Mouse (Mus musculus) heart, embryonic 12.5 days (tissue): ENCODE results near the gene Krtap19-1. TPM values are rescaled to one million over a fixed set of nuclear protein-coding genes. Genes with fewer than 3 reads are reported as not detected.

Experiments
- ATAC-seq: fragments of 200-750 bp; cut with Nextera tagmentation; 2 replicates; pipeline ENCODE4 v1.8.0; 2017; ENCODE audit warnings: moderate TSS enrichment, moderate library complexity; ENCODE audit not compliant: insufficient number of reproducible peaks, low FRiP score
- H3K27ac ChIP-seq: fragments of 300-500 bp; sonication (generic); 2 replicates; pipeline ENCODE4 v1.5.1; 2016; ENCODE audit warnings: mild to moderate bottlenecking, moderate library complexity; ENCODE audit not compliant: poor library complexity, severe bottlenecking
- H3K27me3 ChIP-seq: fragments of 300-500 bp; sonication (generic); replicated peaks from 2 replicates; pipeline ENCODE4 v1.6.1; 2016; ENCODE audit warnings: mild to moderate bottlenecking, moderate library complexity
- H3K36me3 ChIP-seq: fragments of 300-500 bp; sonication (generic); 2 replicates; pipeline ENCODE4 v1.6.1; 2016; ENCODE audit warnings: mild to moderate bottlenecking, moderate library complexity
- H3K4me1 ChIP-seq: fragments of 300-500 bp; sonication (generic); replicated peaks from 2 replicates; pipeline ENCODE4 v1.6.1; 2016; ENCODE audit warnings: mild to moderate bottlenecking
- H3K4me2 ChIP-seq: fragments of 300-500 bp; sonication (generic); 2 replicates; pipeline ENCODE4 v1.6.1; 2016; ENCODE audit warnings: mild to moderate bottlenecking, moderate library complexity
- H3K4me3 ChIP-seq: fragments of 300-500 bp; sonication (generic); 2 replicates; pipeline ENCODE4 v1.5.1; 2016; ENCODE audit warnings: mild to moderate bottlenecking
- H3K9ac ChIP-seq: fragments of 300-500 bp; sonication (generic); 2 replicates; pipeline ENCODE4 v1.6.1; 2016; ENCODE audit warnings: mild to moderate bottlenecking, moderate library complexity
- H3K9me3 ChIP-seq: fragments of 300-500 bp; sonication (generic); replicated peaks from 2 replicates; pipeline ENCODE4 v1.6.1; 2016; ENCODE audit warnings: mild to moderate bottlenecking, moderate library complexity
- WGBS: fragments of 180-500 bp; shearing (Covaris S2); methylation state at CpG from one replicate; pipeline ENCODE4 v1.1.7; 2016; 5-methylcytosine and 5-hydroxymethylcytosine counted together
- polyA plus RNA-seq: library from polyadenylated mRNA; unstranded; fragments of >200 nt; fragmentation: Nextera tagmentation; extraction: Ambion mirVana; gene quantifications from 2 replicates; pipeline ENCODE4 v1.2.1, GENCODE M21; 2016

Krtap19-1 gene
- not detected in 2 replicates for polyA plus RNA-seq

DNA sequence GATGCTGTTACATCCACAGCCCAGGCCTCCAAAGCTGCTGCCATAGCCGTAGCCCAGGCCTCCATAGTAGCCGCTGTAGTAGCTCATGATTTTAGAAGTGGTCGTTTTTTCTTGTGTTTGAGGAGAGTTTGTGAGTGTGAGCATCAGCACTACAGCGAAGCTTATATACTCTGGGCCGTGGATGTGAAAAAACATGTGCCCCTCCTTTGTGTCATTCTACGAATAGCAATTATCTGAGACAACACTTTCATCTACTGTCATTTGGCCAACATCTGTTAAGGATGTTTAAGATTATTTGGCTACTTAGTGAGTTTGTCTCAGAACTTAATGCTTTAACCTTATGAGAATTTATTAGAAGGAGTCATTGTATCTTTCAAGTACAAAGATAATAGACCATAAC, at the start of gene Krtap19-1:
Krtap19-1 (minus strand) TSS at position 101 of the 400 bp plus-strand sequence.
- Histone ChIP-seq H3K9me3 (no peaks in the 10 kb centered on the region), H3K4me3 (no peak within 1 kb of the TSS), H3K9ac (no peak within 1 kb of the TSS), H3K27me3 (no peaks in the 10 kb centered on the region), H3K4me1 (no peaks in the 10 kb centered on the region), H3K27ac (no peak within 1 kb of the TSS), H3K4me2 (no peak within 1 kb of the TSS), H3K36me3 (no peaks in the 10 kb centered on the region)
- no peak for ATAC-seq
- 80% methylated on average over 6 of the region's 6 CpGs for WGBS

DNA sequence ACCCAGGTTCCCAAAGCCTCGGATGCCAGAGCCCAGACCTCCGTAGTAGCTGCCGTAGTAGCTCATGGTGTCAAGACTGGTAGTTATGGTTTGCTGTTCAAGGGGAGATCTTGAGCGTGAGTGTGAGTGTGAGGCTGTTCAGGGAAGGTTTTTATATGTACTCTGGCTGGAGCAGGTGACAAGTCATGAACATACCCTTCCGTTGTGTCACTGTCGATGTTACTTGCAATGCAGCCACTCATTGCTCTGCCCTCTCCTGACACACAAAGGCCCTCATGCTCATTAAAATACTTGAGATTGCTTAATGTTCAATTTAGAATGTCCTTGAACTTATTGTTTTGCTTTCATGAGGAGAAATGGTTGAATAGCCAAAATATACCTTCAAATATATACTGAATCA, 27.1 kb upstream of the Krtap19-1 start, which contains the start of gene Krtap19-5:
Krtap19-5 (minus strand) TSS at position 101 of the 400 bp plus-strand sequence.
- H3K36me3 ChIP-seq: no peaks in the 10 kb centered on the region
- 0 out of 2 replicates have a peak, but pooled peaks cover 6% of the 10 kb centered on the region for H3K9me3 ChIP-seq
- no peak for ATAC-seq
- H3K4me2 ChIP-seq: no peak within 1 kb of the TSS
- WGBS: 89% methylated on average over 6 of the region's 6 CpGs
- no peak within 1 kb of the TSS for H3K27ac ChIP-seq
- H3K4me1 ChIP-seq: no peaks in the 10 kb centered on the region
- no peak within 1 kb of the TSS for H3K4me3 ChIP-seq
- H3K9ac ChIP-seq: no peak within 1 kb of the TSS
- H3K27me3 ChIP-seq: no peaks in the 10 kb centered on the region

DNA sequence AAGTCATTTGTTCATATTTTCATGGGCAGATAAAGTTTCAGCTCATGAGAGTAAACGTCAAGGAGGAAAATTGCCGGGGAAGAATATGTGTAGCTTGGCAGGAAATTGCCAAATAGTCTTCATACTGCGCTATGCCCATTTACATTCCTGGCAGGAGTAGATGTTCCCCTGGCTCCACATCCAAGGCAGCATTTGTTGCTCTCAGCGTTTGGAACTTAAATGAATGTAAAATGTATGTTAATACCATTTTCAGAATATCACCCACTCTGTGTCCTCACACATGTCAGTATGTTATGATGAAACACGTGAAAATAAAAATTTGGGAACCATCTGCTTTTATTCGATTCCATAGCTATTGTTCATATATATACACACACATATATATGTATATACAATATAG, 17.7 kb upstream of the Krtap19-1 start:
- no peak for ATAC-seq
- H3K36me3 ChIP-seq: no peaks in the 10 kb centered on the region
- 75% methylated on average over 6 of the region's 6 CpGs for WGBS

DNA sequence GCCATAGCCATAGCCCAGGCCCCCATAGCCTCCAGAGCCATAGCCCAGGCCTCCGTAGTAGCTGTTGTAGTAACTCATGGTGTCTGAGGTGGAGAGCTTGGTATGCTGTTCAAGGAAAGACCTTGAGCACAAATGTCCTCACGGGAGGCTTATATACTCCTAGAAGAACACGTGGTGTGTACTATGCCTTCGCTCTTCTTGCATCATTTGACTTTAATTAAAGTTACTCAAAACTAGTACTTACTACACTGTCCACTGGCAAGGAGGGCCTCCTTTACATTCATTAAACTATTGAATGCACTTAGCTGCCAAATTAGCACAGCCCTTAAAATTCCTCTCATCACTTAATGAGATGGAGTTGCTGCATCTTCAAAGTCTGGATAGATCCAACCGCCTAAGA, 15.8 kb upstream of the Krtap19-1 start, which contains the start of gene Krtap19-4:
Krtap19-4 (minus strand) TSS at position 101 of the 400 bp plus-strand sequence.
- 88% methylated on average over 5 of the region's 5 CpGs for WGBS
- H3K36me3 ChIP-seq: no peaks in the 10 kb centered on the region
- H3K27ac ChIP-seq: no peak within 1 kb of the TSS
- no peak within 1 kb of the TSS for H3K9ac ChIP-seq
- no peak for ATAC-seq
- H3K4me1 ChIP-seq: no peaks in the 10 kb centered on the region
- no peak within 1 kb of the TSS for H3K4me2 ChIP-seq
- no peak within 1 kb of the TSS for H3K4me3 ChIP-seq
- no peaks in the 10 kb centered on the region for H3K27me3 ChIP-seq
- 0 out of 2 replicates have a peak, but pooled peaks cover 2% of the 10 kb centered on the region for H3K9me3 ChIP-seq

More for the DNA sequence above, 17.7 kb upstream of the Krtap19-1 start:
- 0 out of 2 replicates have a peak, but pooled peaks cover 2% of the 10 kb centered on the region for H3K9me3 ChIP-seq
- no peak overlapping the region for H3K4me2 ChIP-seq
- no peak overlapping the region for H3K9ac ChIP-seq
- no peaks in the 10 kb centered on the region for H3K27me3 ChIP-seq
- H3K27ac ChIP-seq: no peak overlapping the region
- H3K4me1 ChIP-seq: no peaks in the 10 kb centered on the region
- H3K4me3 ChIP-seq: no peak overlapping the region

DNA sequence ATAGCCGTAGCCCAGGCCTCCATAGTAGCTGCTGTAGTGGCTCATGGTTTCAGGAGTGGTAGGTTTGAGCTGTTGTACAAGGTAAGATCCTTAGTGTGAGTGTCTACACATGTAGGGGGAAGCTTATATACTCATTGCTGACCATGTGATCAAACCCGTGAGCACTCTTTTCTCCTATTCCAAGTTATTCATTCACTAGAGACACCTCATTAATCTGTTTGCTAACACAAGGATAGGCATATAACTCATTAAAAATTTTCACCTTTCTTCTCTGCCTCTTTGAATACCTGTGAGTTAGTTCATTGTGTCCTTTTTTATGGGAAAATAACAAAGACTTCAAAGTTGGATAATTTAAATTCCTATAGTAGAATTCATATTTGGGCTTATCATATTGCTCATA, 8.7 kb upstream of the Krtap19-1 start, which contains the start of gene Krtap19-3:
Krtap19-3 (minus strand) TSS at position 101 of the 400 bp plus-strand sequence.
- H3K9ac ChIP-seq: no peak within 1 kb of the TSS
- no peak within 1 kb of the TSS for H3K4me2 ChIP-seq
- no peak for ATAC-seq
- H3K27ac ChIP-seq: no peak within 1 kb of the TSS
- H3K36me3 ChIP-seq: no peaks in the 10 kb centered on the region
- H3K9me3 ChIP-seq: no peaks in the 10 kb centered on the region
- 75% methylated on average over 2 of the region's 2 CpGs for WGBS
- no peaks in the 10 kb centered on the region for H3K27me3 ChIP-seq
- no peaks in the 10 kb centered on the region for H3K4me1 ChIP-seq
- H3K4me3 ChIP-seq: no peak within 1 kb of the TSS

DNA sequence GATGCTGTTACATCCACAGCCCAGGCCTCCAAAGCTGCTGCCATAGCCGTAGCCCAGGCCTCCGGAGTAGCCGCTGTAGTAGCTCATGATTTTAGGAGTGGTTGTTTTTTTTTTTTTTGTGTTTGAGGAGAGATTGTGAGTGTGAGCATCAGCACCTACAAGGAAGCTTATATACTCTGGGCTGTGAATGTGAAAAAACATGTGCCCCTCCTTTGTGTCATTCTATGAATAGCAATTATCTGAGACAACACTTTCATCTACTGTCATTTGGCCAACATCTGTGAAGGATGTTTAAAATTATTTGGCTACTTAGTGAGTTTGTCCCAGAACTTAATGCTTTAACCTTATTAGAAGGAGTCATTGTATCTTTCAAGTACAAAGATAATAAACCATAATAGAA, 5.0 kb upstream of the Krtap19-1 start, which contains the start of gene Krtap19-2:
Krtap19-2 (minus strand) TSS at position 101 of the 400 bp plus-strand sequence.
- Histone ChIP-seq H3K36me3 (no peaks in the 10 kb centered on the region), H3K4me2 (no peak within 1 kb of the TSS), H3K4me1 (no peaks in the 10 kb centered on the region), H3K9me3 (no peaks in the 10 kb centered on the region), H3K9ac (no peak within 1 kb of the TSS), H3K4me3 (no peak within 1 kb of the TSS), H3K27ac (no peak within 1 kb of the TSS), H3K27me3 (no peaks in the 10 kb centered on the region)
- WGBS: 87% methylated on average over 3 of the region's 3 CpGs
- ATAC-seq: no peak

DNA sequence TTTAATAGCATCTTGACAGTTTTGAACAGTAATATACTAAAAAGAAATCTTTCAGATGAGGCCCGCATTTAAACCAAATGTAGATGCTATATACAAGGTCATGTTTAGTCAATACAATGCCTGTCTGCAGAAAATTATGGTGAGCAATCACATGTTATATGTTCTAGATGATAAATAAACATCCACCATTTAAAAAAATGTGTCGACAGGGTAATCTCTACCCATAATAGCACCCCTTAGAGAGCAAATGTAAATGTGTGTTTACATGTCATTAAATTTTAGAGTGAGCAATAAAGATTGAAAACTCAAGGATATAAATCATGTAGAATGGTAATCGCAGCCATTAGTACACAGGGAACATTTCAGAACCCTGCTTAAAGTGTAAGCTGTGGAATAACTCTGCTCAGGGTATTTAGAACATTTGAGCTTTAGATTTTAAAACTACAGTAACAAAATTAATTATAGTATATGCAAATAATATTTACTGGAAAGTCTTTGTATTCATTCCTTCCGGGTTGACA, 4.3 kb downstream of the Krtap19-1 start:
- no peaks in the 10 kb centered on the region for H3K36me3 ChIP-seq
- H3K9ac ChIP-seq: no peak overlapping the region
- no peak overlapping the region for H3K27ac ChIP-seq
- no peak overlapping the region for H3K4me3 ChIP-seq
- H3K4me2 ChIP-seq: no peak overlapping the region
- H3K27me3 ChIP-seq: no peaks in the 10 kb centered on the region
- H3K4me1 ChIP-seq: no peaks in the 10 kb centered on the region
- WGBS: 74% methylated on average over 4 of the region's 4 CpGs
- no peaks in the 10 kb centered on the region for H3K9me3 ChIP-seq
- no peak for ATAC-seq

DNA sequence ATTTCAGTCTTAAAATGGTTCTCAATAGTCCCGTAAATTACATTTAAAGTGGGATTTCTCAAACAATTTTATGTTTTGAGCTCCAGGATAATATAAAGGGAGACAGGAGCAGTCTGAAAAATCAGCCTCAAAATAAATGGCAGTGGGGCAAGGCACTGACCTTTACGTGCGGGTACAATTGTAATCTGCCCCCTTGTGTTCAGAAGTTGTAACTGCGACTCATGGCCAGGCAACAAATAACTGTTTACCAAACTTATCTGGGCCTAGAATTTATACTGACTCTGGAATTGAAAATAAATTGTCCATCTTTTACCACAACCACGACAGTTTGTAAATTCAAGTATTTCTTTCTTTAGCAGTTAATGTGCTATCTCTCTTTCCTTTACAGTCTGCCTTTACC, 17.8 kb downstream of the Krtap19-1 start:
- no peaks in the 10 kb centered on the region for H3K36me3 ChIP-seq
- no peaks in the 10 kb centered on the region for H3K4me1 ChIP-seq
- no peaks in the 10 kb centered on the region for H3K27me3 ChIP-seq
- no peak overlapping the region for H3K9ac ChIP-seq
- H3K9me3 ChIP-seq: no peaks in the 10 kb centered on the region
- WGBS: 11% methylated on average over 5 of the region's 5 CpGs
- no peak overlapping the region for H3K4me3 ChIP-seq
- no peak overlapping the region for H3K4me2 ChIP-seq
- H3K27ac ChIP-seq: no peak overlapping the region
- no peak for ATAC-seq

DNA sequence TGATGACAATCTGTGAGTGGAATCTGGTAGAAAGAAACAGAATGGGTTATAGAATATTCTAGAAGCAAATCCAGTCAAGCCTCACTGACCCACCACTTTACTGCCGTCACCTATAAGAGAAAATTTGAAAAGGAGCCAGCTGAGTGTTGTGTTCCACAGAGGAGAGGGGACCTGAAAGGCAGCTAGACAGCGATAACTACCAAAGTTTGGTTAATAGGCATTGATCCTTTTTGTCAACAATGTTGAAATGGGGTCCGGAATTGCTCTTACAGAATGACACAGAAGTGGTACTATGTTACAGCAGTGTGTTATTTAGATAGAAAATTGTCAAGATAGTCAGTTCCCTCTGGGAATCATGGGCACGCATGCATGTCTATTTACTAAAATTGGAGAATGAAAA, 20.7 kb downstream of the Krtap19-1 start:
- H3K9ac ChIP-seq: no peak overlapping the region
- no peak for ATAC-seq
- 77% methylated on average over 4 of the region's 4 CpGs for WGBS
- H3K4me3 ChIP-seq: no peak overlapping the region
- no peaks in the 10 kb centered on the region for H3K27me3 ChIP-seq
- no peak overlapping the region for H3K27ac ChIP-seq
- H3K4me1 ChIP-seq: no peaks in the 10 kb centered on the region
- no peak overlapping the region for H3K4me2 ChIP-seq
- no peaks in the 10 kb centered on the region for H3K36me3 ChIP-seq
- no peaks in the 10 kb centered on the region for H3K9me3 ChIP-seq

DNA sequence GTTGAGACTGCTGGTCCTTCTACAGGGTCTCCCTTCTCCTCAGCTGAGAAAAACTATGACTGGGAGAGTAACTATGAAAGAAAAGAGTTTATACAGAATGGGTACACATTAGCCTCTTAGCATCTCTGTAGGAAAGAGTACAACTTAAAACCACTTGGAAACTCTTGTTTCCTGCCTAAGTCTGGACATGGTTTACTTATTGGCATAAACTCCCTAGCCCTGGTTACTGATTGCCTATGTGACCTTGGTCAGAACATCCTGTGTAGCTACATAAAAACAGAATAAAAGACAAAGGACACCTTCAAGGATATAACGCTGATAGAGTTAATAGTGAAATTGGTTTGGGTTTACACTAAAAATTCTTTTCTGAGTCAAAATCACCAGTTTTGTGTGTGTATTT, 21.8 kb downstream of the Krtap19-1 start:
- H3K36me3 ChIP-seq: no peaks in the 10 kb centered on the region
- no peak overlapping the region for H3K27ac ChIP-seq
- H3K27me3 ChIP-seq: no peaks in the 10 kb centered on the region
- no peak for ATAC-seq
- H3K9ac ChIP-seq: no peak overlapping the region
- 86% methylated on average over 1 of the region's 1 CpGs for WGBS
- H3K9me3 ChIP-seq: no peaks in the 10 kb centered on the region
- no peak overlapping the region for H3K4me2 ChIP-seq
- no peaks in the 10 kb centered on the region for H3K4me1 ChIP-seq
- H3K4me3 ChIP-seq: no peak overlapping the region

DNA sequence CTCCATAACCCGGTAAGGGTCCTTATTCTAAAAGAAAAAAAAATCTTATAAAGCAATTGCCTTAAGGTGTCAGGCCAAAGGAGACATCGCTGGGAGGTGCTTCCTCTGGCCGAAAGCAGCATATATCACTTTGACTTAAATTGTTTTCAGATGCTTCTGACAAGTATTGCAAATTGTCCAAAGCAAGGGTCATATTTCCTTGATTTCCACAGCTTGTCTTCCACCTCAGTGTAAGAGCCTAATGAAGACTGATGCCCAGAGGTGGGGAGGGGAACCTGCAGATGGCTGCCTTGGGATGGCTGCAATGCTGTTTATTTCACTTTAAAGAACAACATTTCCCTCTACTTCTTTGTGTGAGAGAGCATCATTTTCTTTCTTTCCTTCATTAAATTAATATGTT, 42.2 kb downstream of the Krtap19-1 start:
- Histone ChIP-seq H3K9ac (no peak overlapping the region), H3K4me1 (no peaks in the 10 kb centered on the region), H3K36me3 (no peaks in the 10 kb centered on the region), H3K27me3 (no peaks in the 10 kb centered on the region), H3K4me2 (no peak overlapping the region), H3K9me3 (no peaks in the 10 kb centered on the region), H3K27ac (no peak overlapping the region), H3K4me3 (no peak overlapping the region)
- no peak for ATAC-seq
- WGBS: 74% methylated on average over 3 of the region's 3 CpGs
